Mouse (Mus musculus): ENCODE measurements around the gene Elfn2. TPM values are rescaled to one million over a fixed set of nuclear protein-coding genes. Genes with fewer than 3 reads are reported as not detected.

Gene Elfn2
- polyA plus RNA-seq, 1 experiment = 8.4 TPM

GRCm38 (mm10) chr15:78681301-78681700, 37.3 kb downstream of the Elfn2 start:
- Histone ChIP-seq H3K36me3 (ENCODE audit: control insufficient read depth, insufficient read depth, low read length) (no peaks in the 10 kb centered on the region), H3K27ac (ENCODE audit: control insufficient read depth, insufficient read depth, low read length) (no peak overlapping the region), H3K27me3 (ENCODE audit: control insufficient read depth, insufficient read depth, low read length) (no peaks in the 10 kb centered on the region), H3K4me3 (ENCODE audit: control insufficient read depth, insufficient read depth, low read length) (no peak overlapping the region), H3K4me1 (replicated peaks; ENCODE audit: control insufficient read depth, insufficient read depth, low read length) (peaks cover 31% of the 10 kb centered on the region)
- no peak for TF ChIP-seq CTCF (IDR thresholded peaks at IDR 0.05; ENCODE audit: borderline replicate concordance, control insufficient read depth, extremely low read depth, insufficient read depth, low read length, poor library complexity)
- DNase-seq = no peak
- WGBS = 97% methylated on average over 8 of the region's 8 CpGs

GRCm38 (mm10) chr15:78680291-78680690, 38.3 kb downstream of the Elfn2 start:
- no peak for DNase-seq
- 96% methylated on average over 22 of the region's 22 CpGs for WGBS
- no peaks in the 10 kb centered on the region for H3K36me3 ChIP-seq (ENCODE audit: control insufficient read depth, insufficient read depth, low read length)

GRCm38 (mm10) chr15:78677708-78678107, 40.9 kb downstream of the Elfn2 start:
- WGBS = 93% methylated on average over 5 of the region's 5 CpGs
- Histone ChIP-seq H3K4me3 (ENCODE audit: control insufficient read depth, insufficient read depth, low read length) (no peak overlapping the region), H3K4me1 (replicated peaks; ENCODE audit: control insufficient read depth, insufficient read depth, low read length) (peaks cover 11% of the 10 kb centered on the region), H3K27ac (ENCODE audit: control insufficient read depth, insufficient read depth, low read length) (no peak overlapping the region), H3K36me3 (ENCODE audit: control insufficient read depth, insufficient read depth, low read length) (no peaks in the 10 kb centered on the region), H3K27me3 (ENCODE audit: control insufficient read depth, insufficient read depth, low read length) (no peaks in the 10 kb centered on the region)
- DNase-seq = no peak
- TF ChIP-seq CTCF (IDR thresholded peaks at IDR 0.05; ENCODE audit: borderline replicate concordance, control insufficient read depth, extremely low read depth, insufficient read depth, low read length, poor library complexity) (no peak), POLR2A (IDR thresholded peaks at IDR 0.05; ENCODE audit: control insufficient read depth, extremely low read depth, insufficient read depth, low read length, poor library complexity) (no peak)

More at GRCm38 (mm10) chr15:78680291-78680690, 38.3 kb downstream of the Elfn2 start:
- TF ChIP-seq CTCF (IDR thresholded peaks at IDR 0.05; ENCODE audit: borderline replicate concordance, control insufficient read depth, extremely low read depth, insufficient read depth, low read length, poor library complexity) (no peak), POLR2A (IDR thresholded peaks at IDR 0.05; ENCODE audit: control insufficient read depth, extremely low read depth, insufficient read depth, low read length, poor library complexity) (no peak)
- Histone ChIP-seq H3K4me3 (ENCODE audit: control insufficient read depth, insufficient read depth, low read length) (no peak overlapping the region), H3K27me3 (ENCODE audit: control insufficient read depth, insufficient read depth, low read length) (no peaks in the 10 kb centered on the region), H3K4me1 (replicated peaks; ENCODE audit: control insufficient read depth, insufficient read depth, low read length) (peaks cover 31% of the 10 kb centered on the region), H3K27ac (ENCODE audit: control insufficient read depth, insufficient read depth, low read length) (no peak overlapping the region)

GRCm38 (mm10) chr15:78677015-78677414, 41.6 kb downstream of the Elfn2 start:
- no peak overlapping the region for H3K4me3 ChIP-seq (ENCODE audit: control insufficient read depth, insufficient read depth, low read length)
- 87% methylated on average over 9 of the region's 9 CpGs for WGBS
- TF ChIP-seq POLR2A (IDR thresholded peaks at IDR 0.05; ENCODE audit: control insufficient read depth, extremely low read depth, insufficient read depth, low read length, poor library complexity) = no peak
- TF ChIP-seq CTCF (IDR thresholded peaks at IDR 0.05; ENCODE audit: borderline replicate concordance, control insufficient read depth, extremely low read depth, insufficient read depth, low read length, poor library complexity) = no peak
- H3K27me3 ChIP-seq (ENCODE audit: control insufficient read depth, insufficient read depth, low read length) = no peaks in the 10 kb centered on the region
- no peak overlapping the region for H3K27ac ChIP-seq (ENCODE audit: control insufficient read depth, insufficient read depth, low read length)
- no peak for DNase-seq
- no peaks in the 10 kb centered on the region for H3K36me3 ChIP-seq (ENCODE audit: control insufficient read depth, insufficient read depth, low read length)
- H3K4me1 ChIP-seq (replicated peaks; ENCODE audit: control insufficient read depth, insufficient read depth, low read length) = peaks cover 7% of the 10 kb centered on the region

DNA sequence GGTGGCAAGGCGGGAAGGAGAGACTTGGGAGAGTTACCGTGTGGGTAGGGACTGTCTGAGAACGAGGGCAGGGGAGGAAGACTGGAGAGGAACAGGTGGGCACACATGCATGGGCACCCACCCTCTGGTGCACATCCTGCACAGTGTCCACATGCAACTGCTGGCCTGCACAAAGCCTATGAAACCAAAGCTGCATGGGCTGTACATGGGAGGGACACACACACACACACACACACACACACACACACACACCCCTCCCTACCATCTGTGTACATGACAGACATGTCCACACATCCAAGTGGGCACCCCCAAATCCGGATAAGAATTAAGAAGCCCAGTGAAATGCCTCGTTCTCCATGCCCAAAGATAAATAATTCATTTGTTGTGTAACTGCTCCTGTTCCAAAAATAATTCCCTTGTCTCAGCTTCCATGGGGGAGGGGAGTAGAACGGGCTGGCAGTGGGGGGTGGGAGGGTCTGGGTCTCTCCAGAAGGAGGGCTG, 43.6 kb downstream of the Elfn2 start:
- H3K27ac ChIP-seq (ENCODE audit: control insufficient read depth, insufficient read depth, low read length) = no peak overlapping the region
- TF ChIP-seq CTCF (IDR thresholded peaks at IDR 0.05; ENCODE audit: borderline replicate concordance, control insufficient read depth, extremely low read depth, insufficient read depth, low read length, poor library complexity) = no peak
- TF ChIP-seq POLR2A (IDR thresholded peaks at IDR 0.05; ENCODE audit: control insufficient read depth, extremely low read depth, insufficient read depth, low read length, poor library complexity) = no peak
- WGBS = 79% methylated on average over 6 of the region's 6 CpGs
- H3K4me1 ChIP-seq (replicated peaks; ENCODE audit: control insufficient read depth, insufficient read depth, low read length) = peaks cover 5% of the 10 kb centered on the region; the same call in 1 of the 2 replicates
- no peaks in the 10 kb centered on the region for H3K36me3 ChIP-seq (ENCODE audit: control insufficient read depth, insufficient read depth, low read length)
- H3K4me3 ChIP-seq (ENCODE audit: control insufficient read depth, insufficient read depth, low read length) = no peak overlapping the region
- DNase-seq = no peak
- no peaks in the 10 kb centered on the region for H3K27me3 ChIP-seq (ENCODE audit: control insufficient read depth, insufficient read depth, low read length)

GRCm38 (mm10) chr15:78673436-78673835, 45.1 kb downstream of the Elfn2 start:
- peaks cover 5% of the 10 kb centered on the region; the same call in 1 of the 2 replicates for H3K4me1 ChIP-seq (replicated peaks; ENCODE audit: control insufficient read depth, insufficient read depth, low read length)

DNA sequence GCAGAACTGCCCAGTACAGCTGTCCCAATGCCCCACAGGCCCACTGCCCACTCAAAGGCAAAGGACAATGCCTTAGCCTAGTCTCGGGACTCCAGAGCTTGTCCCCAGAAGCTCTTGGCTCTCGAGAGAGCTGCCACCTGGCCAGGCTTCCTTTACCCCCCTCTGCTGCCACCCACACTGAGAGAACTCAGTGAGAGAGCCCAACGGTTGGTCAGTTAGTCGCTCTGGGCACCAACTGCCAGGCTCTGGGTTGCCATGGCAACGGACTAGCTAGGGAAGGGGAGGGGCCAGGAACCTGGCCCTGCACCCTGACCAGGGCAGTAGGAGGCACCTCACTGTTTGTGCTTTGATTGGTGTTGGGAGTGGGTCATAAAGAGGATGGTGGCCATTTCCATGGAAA, 48.2 kb downstream of the Elfn2 start:
- Histone ChIP-seq H3K4me1 (replicated peaks; ENCODE audit: control insufficient read depth, insufficient read depth, low read length) (peaks cover 5% of the 10 kb centered on the region; the same call in 1 of the 2 replicates), H3K27ac (ENCODE audit: control insufficient read depth, insufficient read depth, low read length) (no peak overlapping the region)

More at GRCm38 (mm10) chr15:78673436-78673835, 45.1 kb downstream of the Elfn2 start:
- Histone ChIP-seq H3K36me3 (ENCODE audit: control insufficient read depth, insufficient read depth, low read length) (no peaks in the 10 kb centered on the region), H3K4me3 (ENCODE audit: control insufficient read depth, insufficient read depth, low read length) (no peak overlapping the region), H3K27ac (ENCODE audit: control insufficient read depth, insufficient read depth, low read length) (no peak overlapping the region), H3K27me3 (ENCODE audit: control insufficient read depth, insufficient read depth, low read length) (no peaks in the 10 kb centered on the region)
- no peak for DNase-seq
- TF ChIP-seq POLR2A (IDR thresholded peaks at IDR 0.05; ENCODE audit: control insufficient read depth, extremely low read depth, insufficient read depth, low read length, poor library complexity) (no peak), CTCF (IDR thresholded peaks at IDR 0.05; ENCODE audit: borderline replicate concordance, control insufficient read depth, extremely low read depth, insufficient read depth, low read length, poor library complexity) (no peak)
- WGBS = 89% methylated on average over 19 of the region's 19 CpGs

More for the DNA sequence above, 48.2 kb downstream of the Elfn2 start:
- 19% methylated on average over 5 of the region's 5 CpGs for WGBS
- DNase-seq = no peak
- Histone ChIP-seq H3K27me3 (ENCODE audit: control insufficient read depth, insufficient read depth, low read length) (no peaks in the 10 kb centered on the region), H3K4me3 (ENCODE audit: control insufficient read depth, insufficient read depth, low read length) (no peak overlapping the region), H3K36me3 (ENCODE audit: control insufficient read depth, insufficient read depth, low read length) (no peaks in the 10 kb centered on the region)
- no peak for TF ChIP-seq POLR2A (IDR thresholded peaks at IDR 0.05; ENCODE audit: control insufficient read depth, extremely low read depth, insufficient read depth, low read length, poor library complexity)
- TF ChIP-seq CTCF (IDR thresholded peaks at IDR 0.05; ENCODE audit: borderline replicate concordance, control insufficient read depth, extremely low read depth, insufficient read depth, low read length, poor library complexity) = no peak

Measured in thymus, adult 2 months (tissue).